In genomic region chr5:114139175-114139574, GRCm38 (mm10) we compare ENCODE assay signal across 8 mouse cellular contexts. TPM values are rescaled to one million over a fixed set of nuclear protein-coding genes. Genes with fewer than 3 reads are reported as not detected.
DNase-seq lines count a peak whose midpoint lies in the region; ATAC-seq lines count a peak whose summit lies in the region.

No protein-coding gene starts in this region.

- no peak overlapping the region for H3K9ac ChIP-seq in intestine, embryonic 14.5 days (ENCODE audit: low read length)
- H3K9ac ChIP-seq in stomach, embryonic 15.5 days: no peak overlapping the region

- DNase-seq in adrenal gland, adult 8-10 months: peak; percentile 93
- peak; percentile 86 to 88 for DNase-seq in cerebellum, postnatal 10 days
- peak; percentile 37 to 79 for DNase-seq in gastrocnemius, postnatal 4 days (ENCODE audit: low spot score in 2 of 2)
- DNase-seq in intestine, embryonic 14.5 days (ENCODE audit: low spot score): peak; percentile 65
- peak; percentile 58 for DNase-seq in left cerebral cortex, adult 11 months (ENCODE audit: low spot score)
- DNase-seq in midbrain, embryonic 10.5 days (ENCODE audit: low spot score): peak; percentile 24
- no peak for DNase-seq in thymus, postnatal 10 days (ENCODE audit: low spot score in 2 of 2)

- H3K9me3 ChIP-seq in intestine, embryonic 14.5 days (ENCODE audit: control insufficient read depth, low read length): no peaks in the 10 kb centered on the region
- H3K9me3 ChIP-seq in midbrain, embryonic 10.5 days (replicated peaks): no peaks in the 10 kb centered on the region
- H3K9me3 ChIP-seq in stomach, embryonic 15.5 days: no peaks in the 10 kb centered on the region

- 40% methylated on average over 9 of the region's 9 CpGs for WGBS in intestine, embryonic 14.5 days
- 68% methylated on average over 9 of the region's 9 CpGs for WGBS in midbrain, embryonic 10.5 days
- 50% methylated on average over 9 of the region's 9 CpGs for WGBS in stomach, embryonic 15.5 days

- peaks cover 10% of the 10 kb centered on the region; the same call in 1 of the 2 replicates for H3K4me1 ChIP-seq in intestine, embryonic 14.5 days (replicated peaks; ENCODE audit: control insufficient read depth, insufficient read depth, low read length)
- H3K4me1 ChIP-seq in midbrain, embryonic 10.5 days: peaks cover 24% of the 10 kb centered on the region
- H3K4me1 ChIP-seq in stomach, embryonic 15.5 days: peaks cover 26% of the 10 kb centered on the region

- no peaks in the 10 kb centered on the region for H3K27me3 ChIP-seq in intestine, embryonic 14.5 days (replicated peaks; ENCODE audit: control insufficient read depth, insufficient read depth, low read length)
- H3K27me3 ChIP-seq in midbrain, embryonic 10.5 days (ENCODE audit: low read depth, poor library complexity, severe bottlenecking): no peaks in the 10 kb centered on the region
- no peaks in the 10 kb centered on the region for H3K27me3 ChIP-seq in stomach, embryonic 15.5 days (replicated peaks)

- H3K4me3 ChIP-seq in intestine, embryonic 14.5 days (ENCODE audit: low read depth, low read length): no peak overlapping the region
- H3K4me3 ChIP-seq in midbrain, embryonic 10.5 days: no peak overlapping the region
- H3K4me3 ChIP-seq in stomach, embryonic 15.5 days (replicated peaks): no peak overlapping the region

- peak; percentile 48; the same call in 1 of the 2 replicates for ATAC-seq in intestine, embryonic 14.5 days (replicated peaks; ENCODE audit: low FRiP score, low TSS enrichment, low read depth)
- ATAC-seq in stomach, embryonic 15.5 days (ENCODE audit: insufficient read depth, low FRiP score, low read depth): peak; percentile 47

- peak overlapping the region; percentile 3; the same call in 1 of the 2 replicates for H3K4me2 ChIP-seq in intestine, embryonic 14.5 days (ENCODE audit: low read length)
- peak overlapping the region; percentile 6; the same call in 1 of the 2 replicates for H3K4me2 ChIP-seq in stomach, embryonic 15.5 days

- H3K36me3 ChIP-seq in intestine, embryonic 14.5 days (ENCODE audit: control insufficient read depth, insufficient read depth, low read length): peaks cover 14% of the 10 kb centered on the region
- peaks cover 65% of the 10 kb centered on the region for H3K36me3 ChIP-seq in midbrain, embryonic 10.5 days
- H3K36me3 ChIP-seq in stomach, embryonic 15.5 days: no peaks in the 10 kb centered on the region; the same call in 1 of the 2 replicates

- H3K27ac ChIP-seq in intestine, embryonic 14.5 days (ENCODE audit: low read depth): peak overlapping the region; percentile 80
- no peak overlapping the region for H3K27ac ChIP-seq in midbrain, embryonic 10.5 days (replicated peaks)
- peak overlapping the region; percentile 65 for H3K27ac ChIP-seq in stomach, embryonic 15.5 days

RNA-seq across cellular contexts. Expression of gene Acacb, which starts 7.2 kb away (rescaled TPM):
- total RNA-seq in adrenal gland, adult 8-10 months (2022): 10 to 100 TPM; 68.9 to 85.3 (median 72.7) TPM
- total RNA-seq in gastrocnemius, postnatal 4 days (2021): 10 to 100 TPM; 59.6 to 62.8 TPM
- 2.3 and 2.4 TPM in 2 replicates for polyA plus RNA-seq in intestine, embryonic 14.5 days (2014; fragmentation: Nextera tagmentation; extraction: Ambion mirVana)
- 2.6 and 3.3 TPM in 2 replicates for polyA plus RNA-seq in midbrain, embryonic 10.5 days (2016; fragmentation: Nextera tagmentation; extraction: Ambion mirVana)
- 2.1 and 2.2 TPM in 2 replicates for polyA plus RNA-seq in stomach, embryonic 15.5 days (2015; fragmentation: Nextera tagmentation; extraction: Ambion mirVana)

RNA-seq across cellular contexts. Expression of gene Ung, which starts 9.0 kb away (rescaled TPM):
- 1 to 10 TPM; 2.4 to 3.1 (median 2.8) TPM for total RNA-seq in adrenal gland, adult 8-10 months (2022)
- 10 to 100 TPM; 10.5 to 14.0 TPM for total RNA-seq in gastrocnemius, postnatal 4 days (2021)
- 38.2 and 41.6 TPM in 2 replicates for polyA plus RNA-seq in intestine, embryonic 14.5 days (2014; fragmentation: Nextera tagmentation; extraction: Ambion mirVana)
- 58.9 and 67.5 TPM in 2 replicates for polyA plus RNA-seq in midbrain, embryonic 10.5 days (2016; fragmentation: Nextera tagmentation; extraction: Ambion mirVana)
- 42.9 and 46.7 TPM in 2 replicates for polyA plus RNA-seq in stomach, embryonic 15.5 days (2015; fragmentation: Nextera tagmentation; extraction: Ambion mirVana)

RNA-seq across cellular contexts. Expression of gene Alkbh2, which starts 11.2 kb away (rescaled TPM):
- total RNA-seq in adrenal gland, adult 8-10 months (2022): 10 to 100 TPM in 3 of 4 experiments, 1 to 10 TPM in 1; 5.8 to 13.5 (median 11.7) TPM
- 1 to 10 TPM; 3.3 to 3.4 TPM for total RNA-seq in gastrocnemius, postnatal 4 days (2021)
- 9.4 and 12.6 TPM in 2 replicates for polyA plus RNA-seq in intestine, embryonic 14.5 days (2014; fragmentation: Nextera tagmentation; extraction: Ambion mirVana)
- polyA plus RNA-seq in midbrain, embryonic 10.5 days (2016; fragmentation: Nextera tagmentation; extraction: Ambion mirVana): 12.2 and 12.8 TPM in 2 replicates
- polyA plus RNA-seq in stomach, embryonic 15.5 days (2015; fragmentation: Nextera tagmentation; extraction: Ambion mirVana): 9.3 and 13.3 TPM in 2 replicates

RNA-seq across cellular contexts. Expression of gene Svop, which starts 47.8 kb away (rescaled TPM):
- 1 to 10 TPM; 3.6 to 5.4 (median 4.9) TPM for total RNA-seq in adrenal gland, adult 8-10 months (2022)
- not detected for total RNA-seq in gastrocnemius, postnatal 4 days (2021)
- polyA plus RNA-seq in intestine, embryonic 14.5 days (2014; fragmentation: Nextera tagmentation; extraction: Ambion mirVana): 3.1 and 3.7 TPM in 2 replicates
- 8.9 and 17.7 TPM in 2 replicates for polyA plus RNA-seq in midbrain, embryonic 10.5 days (2016; fragmentation: Nextera tagmentation; extraction: Ambion mirVana)
- polyA plus RNA-seq in stomach, embryonic 15.5 days (2015; fragmentation: Nextera tagmentation; extraction: Ambion mirVana): 1.9 and 2.6 TPM in 2 replicates

Comparison
In these comparisons a context has a peak if more than half of its experiments do, and no peak if none do; other contexts are left out.
1. DNase-seq: peak in adrenal gland, adult 8-10 months (single experiment), cerebellum, postnatal 10 days (2 of 2), gastrocnemius, postnatal 4 days (2 of 2), intestine, embryonic 14.5 days (single experiment), left cerebral cortex, adult 11 months (single experiment) and midbrain, embryonic 10.5 days (single experiment); none in thymus, postnatal 10 days (0 of 2).